Mouse (Mus musculus): Measurements from ENCODE around the gene Trmt6.

GRCm38 (mm10) chr2:132863325-132863724, 47.5 kb upstream of the Trmt6 start:
- no peak for TF ChIP-seq CTCF (IDR thresholded peaks at IDR 0.05; ENCODE audit: low read depth, low read length)
- TF ChIP-seq POLR2A (IDR thresholded peaks at IDR 0.05; ENCODE audit: borderline replicate concordance, low read depth, low read length): no peak
